34 mouse cellular contexts compared by ENCODE assay signal in the genomic region with DNA sequence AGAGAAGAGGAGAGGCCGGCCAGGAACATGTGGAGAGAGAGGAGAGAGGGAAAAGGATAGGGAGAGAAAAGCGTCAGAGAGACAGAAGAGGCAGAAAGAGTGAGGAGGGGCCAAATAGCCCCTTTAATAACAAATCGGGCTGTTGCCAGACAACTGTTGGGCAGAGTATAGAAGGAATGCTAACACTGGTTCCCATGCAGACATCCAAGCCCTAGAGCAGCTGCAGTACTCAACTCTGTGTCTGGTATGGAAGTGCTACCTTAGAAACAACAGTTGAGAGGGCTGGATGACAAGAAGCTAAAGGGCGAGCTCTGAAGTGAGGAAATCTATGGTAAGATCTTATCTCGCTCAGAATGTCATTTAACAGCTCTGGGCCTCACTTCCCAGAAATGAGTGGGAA.
"Had no signal": no experiment of that assay in that cellular context is flagged by ENCODE, and none has a peak within 500 bp of the region (broad histone marks: within the 10 kb centered on the region; RNA-seq: fewer than 3 reads in every experiment).

No protein-coding gene starts in this region.

- DNase-seq: heart, postnatal 10 days; heart, postnatal 14 days; heart, postnatal 36 days; heart, postnatal 4 days; kidney, adult 11 months; kidney, adult 18-20 months; kidney, adult 2 months; kidney, adult 8-10 months; kidney, adult 9 months; kidney, postnatal 10 days; kidney, postnatal 14 days; kidney, postnatal 25 days; kidney, postnatal 36 days; kidney, postnatal 4 days; layer of hippocampus, adult 9-11 months; layer of hippocampus, postnatal 36 days had no signal

- H3K4me2 ChIP-seq: heart, embryonic 11.5 days; heart, embryonic 12.5 days; heart, embryonic 13.5 days; heart, embryonic 15.5 days; hindbrain, embryonic 12.5 days; hindbrain, embryonic 13.5 days; hindbrain, embryonic 14.5 days; hindbrain, embryonic 15.5 days; intestine, embryonic 15.5 days; kidney, embryonic 15.5 days had no signal

- H3K4me3 ChIP-seq: heart, embryonic 10.5 days; heart, embryonic 12.5 days; heart, embryonic 13.5 days; heart, embryonic 15.5 days; hindbrain, embryonic 10.5 days; hindbrain, embryonic 12.5 days; hindbrain, embryonic 13.5 days; hindbrain, embryonic 15.5 days; intestine, embryonic 15.5 days; kidney, embryonic 15.5 days; layer of hippocampus, adult 2 months had no signal

- H3K36me3 ChIP-seq: heart, embryonic 10.5 days; heart, embryonic 12.5 days; heart, embryonic 13.5 days; heart, embryonic 15.5 days; hindbrain, embryonic 10.5 days; hindbrain, embryonic 12.5 days; hindbrain, embryonic 13.5 days; hindbrain, embryonic 15.5 days; intestine, embryonic 15.5 days; kidney, embryonic 15.5 days had no signal

- H3K27ac ChIP-seq: heart, embryonic 10.5 days; heart, embryonic 13.5 days; heart, embryonic 15.5 days; hindbrain, embryonic 10.5 days; hindbrain, embryonic 12.5 days; hindbrain, embryonic 14.5 days; hindbrain, embryonic 15.5 days; hindbrain, postnatal 0 days; intestine, embryonic 15.5 days; kidney, embryonic 15.5 days; kidney, postnatal 0 days; layer of hippocampus, adult 2 months had no signal

- H3K9me3 ChIP-seq: heart, embryonic 10.5 days; heart, embryonic 12.5 days; heart, embryonic 13.5 days; heart, embryonic 15.5 days; hindbrain, embryonic 10.5 days; hindbrain, embryonic 12.5 days; hindbrain, embryonic 13.5 days; hindbrain, embryonic 15.5 days; intestine, embryonic 15.5 days; kidney, embryonic 15.5 days had no signal

- H3K27me3 ChIP-seq: hindbrain, embryonic 13.5 days; hindbrain, embryonic 15.5 days; intestine, embryonic 15.5 days had no signal

- ATAC-seq: hindbrain, embryonic 16.5 days; hindbrain, postnatal 0 days; intestine, embryonic 15.5 days; intestine, embryonic 16.5 days; intestine, postnatal 0 days had no signal

- H3K9ac ChIP-seq: heart, embryonic 12.5 days; heart, embryonic 13.5 days; heart, embryonic 15.5 days; hindbrain, embryonic 12.5 days; hindbrain, embryonic 13.5 days; hindbrain, embryonic 14.5 days; hindbrain, embryonic 15.5 days; intestine, embryonic 15.5 days; kidney, embryonic 15.5 days had no signal
